Mouse (Mus musculus): ENCODE measurements at regions not wholly inside any gene's neighbourhood (a gene's known extent, or its start where the extent isn't known, plus 50 kb on each side); places are given as distances from the start of the nearest gene placed in this dataset.

GRCm38 (mm10) chr9:32815473-32815872 lies 179.5 kb downstream of the Ets1 start:
- no peak for TF ChIP-seq GABPA (IDR thresholded peaks at IDR 0.05; ENCODE audit: insufficient replicate concordance, low read depth, low read length)
- TF ChIP-seq ZMIZ1 (IDR thresholded peaks at IDR 0.05; ENCODE audit: low read depth, low read length), result no peak
- no peak for TF ChIP-seq MAZ (IDR thresholded peaks at IDR 0.05; ENCODE audit: low read depth, low read length)
- TF ChIP-seq POLR2A (IDR thresholded peaks at IDR 0.05; ENCODE audit: low read depth, low read length), result no peak
- TF ChIP-seq MYC (IDR thresholded peaks at IDR 0.05; ENCODE audit: low read depth, low read length), result no peak
- TF ChIP-seq USF1 (IDR thresholded peaks at IDR 0.05; ENCODE audit: low read depth, low read length), result no peak
- no peak for TF ChIP-seq USF2 (conservative IDR thresholded peaks at IDR 0.05; ENCODE audit: low read depth, low read length)
- TF ChIP-seq CTCF (conservative IDR thresholded peaks at IDR 0.05 in 1 of 2, IDR thresholded peaks at IDR 0.05 in 1 of 2; ENCODE audit: low read depth in 2 of 2, low read length in 2 of 2), result no peak
- no peak for TF ChIP-seq ZNF384 (IDR thresholded peaks at IDR 0.05; ENCODE audit: low read depth, low read length)
